Mouse (Mus musculus): ENCODE measurements around the gene Mamdc2.

DNA sequence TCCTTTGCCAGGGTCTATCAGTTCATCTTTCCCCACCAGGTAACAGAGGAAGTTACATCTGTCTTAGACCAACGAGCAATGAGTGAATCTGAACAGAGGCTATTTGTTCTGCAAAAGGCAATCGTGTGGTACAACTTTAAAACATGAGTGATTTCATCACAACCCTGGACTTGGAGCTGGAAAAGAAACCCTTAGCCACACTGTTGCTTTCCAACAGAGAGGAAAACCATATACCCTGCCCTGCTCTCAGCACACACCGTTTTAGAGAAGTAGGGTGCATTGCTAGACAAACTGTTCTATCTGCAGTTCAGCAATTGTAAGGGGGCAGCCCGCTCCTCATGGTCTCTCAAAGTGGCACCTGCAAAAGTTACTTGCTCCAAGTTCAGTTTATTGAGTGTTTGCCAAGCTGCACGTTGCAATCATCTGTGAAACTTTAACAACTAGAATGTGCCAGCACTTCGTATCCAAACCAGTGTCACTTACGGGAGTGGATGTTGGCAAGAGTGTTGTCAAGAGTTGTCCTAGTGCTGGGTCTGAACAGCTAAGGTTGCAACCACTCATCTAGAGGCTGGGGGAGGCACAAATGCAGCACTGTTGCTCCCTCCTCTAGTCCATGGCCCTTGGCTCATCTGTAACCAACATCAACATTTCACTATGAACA is 37.8 kb upstream of the Mamdc2 start:
- no peak for TF ChIP-seq GATA2 (IDR thresholded peaks at IDR 0.05; ENCODE audit: borderline replicate concordance, low read depth, low read length)
- TF ChIP-seq CTCF (IDR thresholded peaks at IDR 0.05; ENCODE audit: low read depth, low read length): no peak
